Mouse (Mus musculus): ENCODE measurements at regions not wholly inside any gene's neighbourhood (a gene's known extent, or its start where the extent isn't known, plus 50 kb on each side); places are given as distances from the start of the nearest gene placed in this dataset.

GRCm38 (mm10) chr4:58670906-58671250 lies 116.6 kb downstream of the Olfr267 start:
- no peak for TF ChIP-seq CTCF (IDR thresholded peaks at IDR 0.05; ENCODE audit: borderline replicate concordance, extremely low read depth, insufficient read depth, insufficient read length)
- no peak for TF ChIP-seq POLR2A (IDR thresholded peaks at IDR 0.05; ENCODE audit: borderline replicate concordance, extremely low read depth, insufficient read depth, insufficient read length, poor library complexity, severe bottlenecking)

Measured in brain, embryonic 14.5 days (tissue).